Mouse (Mus musculus): ENCODE measurements at regions not wholly inside any gene's neighbourhood (a gene's known extent, or its start where the extent isn't known, plus 50 kb on each side); places are given as distances from the start of the nearest gene placed in this dataset.

- no peak for DNase-seq (ENCODE audit: low spot score)
- H3K9me3 ChIP-seq (replicated peaks): peaks cover 20% of the 10 kb centered on the region
- no peaks in the 10 kb centered on the region for H3K36me3 ChIP-seq (replicated peaks)
- no peak overlapping the region for H3K4me3 ChIP-seq (ENCODE audit: low read depth, low read length)
- no peak for TF ChIP-seq TAL1 (conservative IDR thresholded peaks at IDR 0.05; ENCODE audit: low read depth, low read length)
- no peak for TF ChIP-seq GATA1 (IDR thresholded peaks at IDR 0.05; ENCODE audit: borderline replicate concordance, low read length)
- no peak for TF ChIP-seq CTCF (IDR thresholded peaks at IDR 0.05; ENCODE audit: low read depth, low read length)
- TF ChIP-seq GATA2 (IDR thresholded peaks at IDR 0.05; ENCODE audit: borderline replicate concordance, low read depth, low read length): no peak
- no peak for TF ChIP-seq POLR2AphosphoS5 (IDR thresholded peaks at IDR 0.05; ENCODE audit: insufficient replicate concordance, low read depth, low read length)
- no peaks in the 10 kb centered on the region; the same call in 1 of the 2 replicates for H3K27me3 ChIP-seq (ENCODE audit: insufficient read depth, low read length)
- no peaks in the 10 kb centered on the region for H3K4me1 ChIP-seq (ENCODE audit: insufficient read depth, low read depth, low read length)
- ATAC-seq (ENCODE audit: extremely low read depth, insufficient number of reproducible peaks, low FRiP score, poor library complexity, severe bottlenecking): no peak
These were observed 189.7 kb upstream of the 4931429L15Rik start for GRCm38 (mm10) chr9:46509458-46509857.

DNA sequence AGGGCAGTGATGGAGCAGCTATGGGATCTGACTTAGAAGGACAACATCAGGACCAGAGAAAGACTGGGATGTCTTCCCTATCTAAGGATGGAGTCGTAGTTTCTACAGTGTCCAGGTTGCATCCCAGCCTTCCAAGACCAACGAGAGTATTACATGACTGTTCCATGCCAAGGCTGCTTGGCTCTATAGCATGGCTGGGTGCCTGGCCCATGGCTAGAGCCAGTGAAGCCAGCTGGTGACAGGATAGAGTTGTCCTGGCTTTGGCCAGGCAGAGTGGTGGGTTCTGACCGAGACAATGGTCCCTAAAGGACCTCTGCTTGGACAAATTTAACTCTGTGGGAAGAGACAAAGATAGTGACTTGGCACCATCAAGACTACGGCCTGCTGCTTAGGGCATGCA, 187.2 kb upstream of the 4931429L15Rik start:
- Histone ChIP-seq H3K36me3 (replicated peaks) (no peaks in the 10 kb centered on the region), H3K4me3 (ENCODE audit: low read depth, low read length) (no peak overlapping the region), H3K9me3 (replicated peaks) (peaks cover 16% of the 10 kb centered on the region), H3K27me3 (ENCODE audit: insufficient read depth, low read length) (no peaks in the 10 kb centered on the region; the same call in 1 of the 2 replicates), H3K4me1 (ENCODE audit: insufficient read depth, low read depth, low read length) (no peaks in the 10 kb centered on the region)
- no peak for ATAC-seq (ENCODE audit: extremely low read depth, insufficient number of reproducible peaks, low FRiP score, poor library complexity, severe bottlenecking)
- DNase-seq (ENCODE audit: low spot score): no peak
- no peak for TF ChIP-seq GATA2 (IDR thresholded peaks at IDR 0.05; ENCODE audit: borderline replicate concordance, low read depth, low read length)
- TF ChIP-seq GATA1 (IDR thresholded peaks at IDR 0.05; ENCODE audit: borderline replicate concordance, low read length): no peak
- TF ChIP-seq TAL1 (conservative IDR thresholded peaks at IDR 0.05; ENCODE audit: low read depth, low read length): no peak
- no peak for TF ChIP-seq POLR2AphosphoS5 (IDR thresholded peaks at IDR 0.05; ENCODE audit: insufficient replicate concordance, low read depth, low read length)
- TF ChIP-seq CTCF (IDR thresholded peaks at IDR 0.05; ENCODE audit: low read depth, low read length): no peak

DNA sequence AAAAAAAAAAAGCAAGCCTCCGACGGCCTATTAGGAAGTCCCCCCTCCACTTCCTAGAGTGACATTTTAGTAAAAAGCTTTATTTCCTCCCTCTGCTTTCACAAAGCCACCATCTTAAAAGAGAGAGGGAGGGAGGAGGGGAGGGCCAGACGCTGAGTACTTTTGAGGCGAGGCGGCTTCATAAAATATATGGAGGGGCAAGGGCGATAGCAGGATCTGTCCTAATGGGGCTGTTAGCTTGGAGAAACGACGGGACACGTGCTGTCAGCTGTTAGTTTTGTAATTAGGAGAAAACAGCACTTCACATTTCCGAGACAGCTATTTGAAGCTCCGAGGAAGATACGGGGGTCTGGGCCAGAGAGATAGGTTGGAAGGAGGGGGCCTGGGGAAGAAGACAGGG, 184.8 kb upstream of the 4931429L15Rik start:
- TF ChIP-seq GATA2 (IDR thresholded peaks at IDR 0.05; ENCODE audit: borderline replicate concordance, low read depth, low read length): no peak
- no peak for TF ChIP-seq POLR2AphosphoS5 (IDR thresholded peaks at IDR 0.05; ENCODE audit: insufficient replicate concordance, low read depth, low read length)
- no peak for TF ChIP-seq GATA1 (IDR thresholded peaks at IDR 0.05; ENCODE audit: borderline replicate concordance, low read length)
- TF ChIP-seq TAL1 (conservative IDR thresholded peaks at IDR 0.05; ENCODE audit: low read depth, low read length): no peak
- TF ChIP-seq CTCF (IDR thresholded peaks at IDR 0.05; ENCODE audit: low read depth, low read length): no peak
- no peaks in the 10 kb centered on the region for H3K36me3 ChIP-seq (replicated peaks)
- ATAC-seq (ENCODE audit: extremely low read depth, insufficient number of reproducible peaks, low FRiP score, poor library complexity, severe bottlenecking) (no peak), DNase-seq (ENCODE audit: low spot score) (no peak)
- no peaks in the 10 kb centered on the region; the same call in 1 of the 2 replicates for H3K27me3 ChIP-seq (ENCODE audit: insufficient read depth, low read length)
- peaks cover 6% of the 10 kb centered on the region for H3K9me3 ChIP-seq (replicated peaks)
- no peak overlapping the region for H3K4me3 ChIP-seq (ENCODE audit: low read depth, low read length)
- H3K4me1 ChIP-seq (ENCODE audit: insufficient read depth, low read depth, low read length): no peaks in the 10 kb centered on the region

DNA sequence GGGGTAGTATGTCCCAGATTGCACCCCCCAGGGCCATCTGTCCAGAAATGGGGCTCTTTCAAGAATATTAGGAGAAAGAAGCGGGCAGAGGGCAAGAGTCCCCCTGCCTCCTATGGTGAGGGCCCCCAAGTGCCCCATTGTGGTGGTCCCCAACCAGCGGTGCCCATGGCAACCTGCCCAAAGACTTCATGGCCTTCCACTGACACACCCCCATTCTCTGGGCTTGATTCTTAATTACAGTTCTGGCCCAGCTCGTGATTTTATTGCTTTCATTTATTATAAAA, 184.3 kb upstream of the 4931429L15Rik start:
- Histone ChIP-seq H3K27me3 (ENCODE audit: insufficient read depth, low read length) (no peaks in the 10 kb centered on the region), H3K4me1 (ENCODE audit: insufficient read depth, low read depth, low read length) (no peaks in the 10 kb centered on the region), H3K36me3 (replicated peaks) (no peaks in the 10 kb centered on the region), H3K4me3 (ENCODE audit: low read depth, low read length) (no peak overlapping the region), H3K9me3 (replicated peaks) (peaks cover 6% of the 10 kb centered on the region)
- TF ChIP-seq GATA1 (IDR thresholded peaks at IDR 0.05; ENCODE audit: borderline replicate concordance, low read length) (no peak), TAL1 (conservative IDR thresholded peaks at IDR 0.05; ENCODE audit: low read depth, low read length) (no peak), POLR2AphosphoS5 (IDR thresholded peaks at IDR 0.05; ENCODE audit: insufficient replicate concordance, low read depth, low read length) (no peak), GATA2 (IDR thresholded peaks at IDR 0.05; ENCODE audit: borderline replicate concordance, low read depth, low read length) (no peak), CTCF (IDR thresholded peaks at IDR 0.05; ENCODE audit: low read depth, low read length) (no peak)
- no peak for DNase-seq (ENCODE audit: low spot score)
- ATAC-seq (ENCODE audit: extremely low read depth, insufficient number of reproducible peaks, low FRiP score, poor library complexity, severe bottlenecking): no peak

- Histone ChIP-seq H3K4me1 (ENCODE audit: insufficient read depth, low read depth, low read length) (no peaks in the 10 kb centered on the region), H3K9me3 (replicated peaks) (peaks cover 6% of the 10 kb centered on the region), H3K36me3 (replicated peaks) (no peaks in the 10 kb centered on the region), H3K4me3 (ENCODE audit: low read depth, low read length) (no peak overlapping the region), H3K27me3 (ENCODE audit: insufficient read depth, low read length) (no peaks in the 10 kb centered on the region)
- DNase-seq (ENCODE audit: low spot score) (no peak), ATAC-seq (ENCODE audit: extremely low read depth, insufficient number of reproducible peaks, low FRiP score, poor library complexity, severe bottlenecking) (no peak)
- TF ChIP-seq CTCF (IDR thresholded peaks at IDR 0.05; ENCODE audit: low read depth, low read length) (no peak), GATA2 (IDR thresholded peaks at IDR 0.05; ENCODE audit: borderline replicate concordance, low read depth, low read length) (no peak), POLR2AphosphoS5 (IDR thresholded peaks at IDR 0.05; ENCODE audit: insufficient replicate concordance, low read depth, low read length) (no peak), GATA1 (IDR thresholded peaks at IDR 0.05; ENCODE audit: borderline replicate concordance, low read length) (no peak), TAL1 (conservative IDR thresholded peaks at IDR 0.05; ENCODE audit: low read depth, low read length) (no peak)
These were observed 183.7 kb upstream of the 4931429L15Rik start for GRCm38 (mm10) chr9:46503321-46504132.

- Histone ChIP-seq H3K4me1 (ENCODE audit: insufficient read depth, low read depth, low read length) (no peaks in the 10 kb centered on the region), H3K9me3 (replicated peaks) (peaks cover 8% of the 10 kb centered on the region), H3K36me3 (replicated peaks) (no peaks in the 10 kb centered on the region), H3K27me3 (ENCODE audit: insufficient read depth, low read length) (no peaks in the 10 kb centered on the region), H3K4me3 (ENCODE audit: low read depth, low read length) (no peak overlapping the region)
- ATAC-seq (ENCODE audit: extremely low read depth, insufficient number of reproducible peaks, low FRiP score, poor library complexity, severe bottlenecking) (no peak), DNase-seq (ENCODE audit: low spot score) (no peak)
- no peak for TF ChIP-seq TAL1 (conservative IDR thresholded peaks at IDR 0.05; ENCODE audit: low read depth, low read length)
- no peak for TF ChIP-seq GATA2 (IDR thresholded peaks at IDR 0.05; ENCODE audit: borderline replicate concordance, low read depth, low read length)
- no peak for TF ChIP-seq POLR2AphosphoS5 (IDR thresholded peaks at IDR 0.05; ENCODE audit: insufficient replicate concordance, low read depth, low read length)
- no peak for TF ChIP-seq CTCF (IDR thresholded peaks at IDR 0.05; ENCODE audit: low read depth, low read length)
These were observed 179.6 kb upstream of the 4931429L15Rik start for GRCm38 (mm10) chr9:46499426-46499825.
